Mouse (Mus musculus) left cerebral cortex, adult 2 months (tissue): ENCODE data around the gene Lpin1. TPM values are rescaled to one million over a fixed set of nuclear protein-coding genes. Genes with fewer than 3 reads are reported as not detected.

Experiments
- DNase-seq, 2 experiments: peaks; one replicate each; pipeline ENCODE4 v3.0.0; 2021 to 2022; ENCODE audit warnings: low spot score in 2 of 2, mixed read lengths in 1 of 2; ENCODE audit errors: extremely low spot score in 1 of 2
- H3K27ac ChIP-seq: fragments of 200-600 bp; 2 replicates; pipeline ENCODE4 v1.8.1; 2022
- H3K4me3 ChIP-seq: fragments of 200-600 bp; 2 replicates; pipeline ENCODE4 v1.8.1; 2022
- CTCF ChIP-seq: fragments of 200-600 bp; IDR thresholded peaks from 2 replicates; pipeline ENCODE4 v1.8.1; 2022; ENCODE audit warnings: antibody characterized with exemption, mild to moderate bottlenecking, moderate library complexity
- intact Hi-C: fragments of 180-260 bp; cut with DNase I; formaldehyde crosslinking; loops from one replicate; pipeline ENCODE4 v1.15.1; 2025
- total RNA-seq, 2 experiments: library from RNA; stranded (reverse); gene quantifications; 2 replicates each; pipeline ENCODE4 v1.2.3; 2021

Lpin1 gene
- total RNA-seq, 2 experiments from 2014 or later = 21.6 to 26.6 TPM

DNA sequence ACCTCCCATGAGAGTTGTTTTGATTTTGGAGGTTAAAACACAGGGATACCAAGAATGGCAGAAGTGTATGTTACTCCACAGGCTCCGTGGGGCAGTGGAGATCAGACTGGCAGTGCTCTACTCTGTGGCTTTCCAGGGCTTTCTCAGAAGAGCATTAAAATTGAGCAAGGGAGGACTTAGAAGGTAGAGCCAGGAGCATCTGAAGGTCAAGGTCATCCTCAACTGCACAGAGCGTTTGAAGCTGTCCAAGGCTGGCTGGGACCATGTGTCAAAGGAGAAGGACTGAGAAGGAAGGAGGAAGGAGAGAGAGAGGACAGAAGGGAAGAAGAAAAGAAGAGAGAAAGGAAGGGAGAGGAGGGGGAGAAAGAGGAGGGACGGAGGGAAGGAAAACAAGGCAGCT, 3.8 kb upstream of the Lpin1 start:
- DNase-seq = no peak
- TF ChIP-seq CTCF = no peak
- no peak overlapping the region for H3K27ac ChIP-seq
- intact Hi-C loops = no loop called here
- H3K4me3 ChIP-seq = no peak overlapping the region

DNA sequence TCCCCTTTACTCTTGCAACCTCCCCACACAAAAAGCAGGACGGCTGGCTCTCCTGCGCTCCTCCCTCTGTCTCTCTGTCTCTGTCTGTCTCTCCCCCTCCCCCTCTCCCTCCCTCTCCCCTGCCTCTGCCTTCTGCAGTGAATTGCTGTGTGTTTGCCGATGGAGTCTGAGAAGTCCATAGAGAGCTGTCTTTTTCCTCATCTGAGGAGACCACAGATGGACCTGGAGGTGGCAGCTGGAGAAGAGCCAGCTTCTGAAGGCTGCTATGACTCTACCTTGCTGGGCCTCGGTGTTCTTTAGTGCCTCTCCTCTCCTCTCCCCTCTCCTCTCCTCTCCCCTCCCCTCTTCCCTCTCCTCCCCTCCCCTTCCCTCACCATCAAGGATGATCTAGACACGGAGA, 5.1 kb downstream of the Lpin1 start:
- DNase-seq = peak in 1 of 2 experiments; percentile 52
- no peak overlapping the region for H3K4me3 ChIP-seq
- no peak for TF ChIP-seq CTCF
- intact Hi-C loops = no loop called here
- no peak overlapping the region for H3K27ac ChIP-seq

GRCm38 (mm10) chr12:16602271-16602670, 8.5 kb downstream of the Lpin1 start:
- intact Hi-C loops = no loop called here
- Histone ChIP-seq H3K4me3 (no peak overlapping the region), H3K27ac (no peak overlapping the region)
- no peak for DNase-seq
- TF ChIP-seq CTCF = no peak

GRCm38 (mm10) chr12:16600374-16600773, 10.4 kb downstream of the Lpin1 start:
- H3K27ac ChIP-seq = no peak overlapping the region
- DNase-seq = no peak
- TF ChIP-seq CTCF = no peak
- intact Hi-C loops = no loop called here
- no peak overlapping the region for H3K4me3 ChIP-seq

- Histone ChIP-seq H3K4me3 (no peak overlapping the region), H3K27ac (no peak overlapping the region)
- no peak for TF ChIP-seq CTCF
- intact Hi-C loops = no loop called here
- no peak for DNase-seq
These were observed 11.4 kb downstream of the Lpin1 start for GRCm38 (mm10) chr12:16599359-16599758.

- no peak for DNase-seq
- Histone ChIP-seq H3K27ac (no peak overlapping the region), H3K4me3 (no peak overlapping the region)
- intact Hi-C loops = no loop called here
- no peak for TF ChIP-seq CTCF
These were observed 17.0 kb downstream of the Lpin1 start for GRCm38 (mm10) chr12:16593761-16594160.

DNA sequence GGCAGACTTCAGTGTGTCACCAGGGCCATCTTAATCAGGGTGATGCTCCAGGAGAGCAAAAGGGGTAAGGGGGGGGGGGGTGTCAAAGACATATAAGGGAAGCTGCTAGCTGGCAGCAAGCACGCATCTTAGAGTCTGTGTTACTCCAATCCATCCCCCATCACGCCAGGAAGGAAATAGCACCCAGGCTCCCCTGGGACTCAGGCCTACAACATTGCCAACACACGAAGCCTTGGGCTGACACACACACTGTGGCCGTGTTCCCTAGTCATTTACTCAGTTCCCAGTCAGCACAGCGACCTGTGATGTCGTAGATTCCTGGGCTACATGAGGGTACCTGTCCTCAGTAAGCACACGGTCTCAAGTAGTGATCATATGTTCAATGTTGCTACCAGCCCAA, 17.8 kb downstream of the Lpin1 start:
- Histone ChIP-seq H3K27ac (no peak overlapping the region), H3K4me3 (no peak overlapping the region)
- no peak for DNase-seq
- intact Hi-C loops = no loop called here
- TF ChIP-seq CTCF = no peak

DNA sequence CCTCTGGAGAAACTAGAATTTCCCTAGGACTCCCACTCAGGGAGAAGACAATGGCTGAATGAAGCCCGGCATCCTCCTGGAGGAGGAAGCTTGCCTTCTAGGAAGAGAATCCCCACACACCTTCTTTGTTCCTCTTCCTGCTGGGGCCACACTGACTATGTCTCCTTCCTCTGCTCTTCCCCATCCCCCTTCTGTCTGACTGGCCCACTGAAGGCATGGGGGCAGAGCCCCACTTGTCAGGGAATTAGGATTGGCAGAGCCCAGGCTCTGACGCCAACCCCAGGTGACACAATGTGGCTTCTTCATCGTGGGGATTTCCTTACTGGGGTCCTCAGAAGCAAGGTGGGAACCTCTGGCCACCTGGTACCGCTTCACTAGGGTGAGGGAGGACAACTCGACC, 18.3 kb downstream of the Lpin1 start:
- no peak for DNase-seq
- intact Hi-C loops = no loop called here
- no peak for TF ChIP-seq CTCF
- Histone ChIP-seq H3K4me3 (no peak overlapping the region), H3K27ac (no peak overlapping the region)

GRCm38 (mm10) chr12:16591453-16592200, 19.1 kb downstream of the Lpin1 start:
- peak overlapping the region; percentile 48 for H3K4me3 ChIP-seq
- TF ChIP-seq CTCF = peak; percentile 2; the same call in 1 of the 2 replicates
- intact Hi-C loops = no loop called here
- DNase-seq = peak; percentile 79 to 86
- peak overlapping the region; percentile 78 for H3K27ac ChIP-seq

DNA sequence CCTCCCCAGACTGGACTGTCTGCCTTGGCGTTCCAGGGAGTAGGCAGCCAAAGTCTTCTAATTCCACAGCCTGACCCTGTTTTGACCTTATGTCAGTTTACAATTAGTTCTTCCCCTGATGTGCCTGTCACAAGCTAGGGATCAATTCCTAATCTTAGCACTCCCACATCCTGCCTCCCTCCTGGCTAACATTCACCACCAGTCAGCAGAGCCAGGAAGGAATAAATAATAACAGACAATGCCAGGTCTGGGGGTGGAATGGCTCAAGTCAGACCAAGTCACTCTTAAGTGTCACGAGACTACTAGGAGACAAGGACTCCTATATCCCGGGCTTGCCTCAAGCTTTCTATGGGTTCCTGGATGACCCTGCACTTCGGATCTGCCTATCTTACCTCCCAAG, 20.8 kb downstream of the Lpin1 start:
- no peak for DNase-seq
- no peak for TF ChIP-seq CTCF
- Histone ChIP-seq H3K4me3 (no peak overlapping the region), H3K27ac (no peak overlapping the region)
- intact Hi-C loops = no loop called here

DNA sequence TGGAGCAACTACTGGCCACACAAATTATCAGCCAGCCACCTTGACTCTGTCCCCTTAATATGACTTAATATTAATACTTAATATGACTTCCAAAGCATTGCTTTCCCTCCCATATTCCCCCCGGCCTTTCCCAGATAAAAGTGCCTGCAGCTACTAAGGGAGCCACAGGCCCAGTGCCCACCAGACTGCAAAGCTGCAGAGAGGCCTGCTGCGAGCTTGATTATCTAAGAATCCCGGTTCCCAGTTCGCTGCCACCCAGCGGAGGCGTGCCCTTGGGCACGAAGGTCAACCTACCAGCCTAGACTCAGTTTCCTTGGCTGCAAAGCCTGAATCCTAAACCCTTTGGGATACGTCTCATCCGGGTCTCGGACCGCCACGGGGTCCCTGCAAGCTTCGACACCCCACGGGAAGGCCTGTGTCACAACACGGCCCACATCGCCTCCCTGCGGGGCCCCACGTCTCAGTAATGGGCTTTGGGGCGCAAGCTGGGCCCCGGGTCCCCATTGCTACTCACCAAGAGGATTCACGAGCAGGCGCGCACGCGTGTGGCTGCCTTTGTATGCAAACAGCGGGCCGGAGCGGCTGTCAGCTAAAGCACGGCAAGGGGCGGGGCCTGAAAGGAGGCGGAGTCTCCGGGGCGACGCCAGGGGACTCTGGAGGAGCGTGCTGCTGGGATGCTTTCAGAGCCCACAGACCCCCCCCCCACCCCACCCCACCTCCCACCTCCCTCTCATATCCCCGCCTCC, 21.4 kb downstream of the Lpin1 start:
- Histone ChIP-seq H3K27ac (peak overlapping the region; percentile 80), H3K4me3 (peak overlapping the region; percentile 97)
- intact Hi-C loops = no loop called here
- TF ChIP-seq CTCF = no peak
- DNase-seq = peak; percentile 86 to 90

DNA sequence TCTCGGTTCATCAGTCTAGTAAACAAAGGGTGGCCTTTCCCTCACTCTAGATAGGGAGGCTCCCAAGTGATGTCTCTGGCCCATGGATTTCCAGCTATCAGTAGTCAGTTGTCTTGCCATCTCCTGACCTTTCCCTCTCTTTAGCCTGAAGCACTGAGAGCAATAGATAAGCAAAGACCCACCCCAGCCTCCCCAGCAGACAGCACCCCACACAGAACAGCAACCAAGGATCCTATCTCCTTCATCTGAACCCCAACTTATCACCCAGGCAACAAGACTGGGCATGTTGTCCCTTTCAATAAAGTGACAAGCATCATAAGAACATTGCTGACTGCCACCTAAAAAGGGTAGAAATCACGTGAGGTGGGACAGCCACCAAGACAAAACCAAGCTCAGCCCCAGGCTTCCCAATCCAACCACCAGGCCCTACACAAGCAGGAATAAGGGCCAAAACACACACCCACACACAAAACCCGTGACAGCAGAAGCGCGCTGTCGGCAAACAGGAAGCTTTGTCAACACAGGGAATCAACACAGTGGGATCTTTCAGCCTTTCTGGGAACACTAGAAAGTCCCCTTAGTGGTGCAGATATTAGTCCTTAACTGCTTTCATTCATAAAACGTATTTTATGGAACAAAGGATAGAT, 22.2 kb downstream of the Lpin1 start:
- TF ChIP-seq CTCF = no peak; the same call in 1 of the 2 replicates
- DNase-seq = no peak
- Histone ChIP-seq H3K4me3 (peak overlapping the region; percentile 97), H3K27ac (peak overlapping the region; percentile 80; the same call in 1 of the 2 replicates)
- intact Hi-C loops = no loop called here
